Mouse (Mus musculus) cerebellum, adult (tissue): Measurements from ENCODE around the gene Alx3.
"Not testable (repeated sequence)": the region's sequence is repeated elsewhere in the genome, so short reads cannot be mapped to it uniquely, and the experiment has no call there.

Experiments used
- ATAC-seq: cut with Nextera tagmentation; 2 replicates; pipeline ENCODE4 v1.9.2; 2017; ENCODE audit warnings: mild to moderate bottlenecking, moderate library complexity, mixed read lengths; ENCODE audit not compliant: insufficient number of reproducible peaks, low FRiP score, low TSS enrichment

The Alx3 gene

DNA sequence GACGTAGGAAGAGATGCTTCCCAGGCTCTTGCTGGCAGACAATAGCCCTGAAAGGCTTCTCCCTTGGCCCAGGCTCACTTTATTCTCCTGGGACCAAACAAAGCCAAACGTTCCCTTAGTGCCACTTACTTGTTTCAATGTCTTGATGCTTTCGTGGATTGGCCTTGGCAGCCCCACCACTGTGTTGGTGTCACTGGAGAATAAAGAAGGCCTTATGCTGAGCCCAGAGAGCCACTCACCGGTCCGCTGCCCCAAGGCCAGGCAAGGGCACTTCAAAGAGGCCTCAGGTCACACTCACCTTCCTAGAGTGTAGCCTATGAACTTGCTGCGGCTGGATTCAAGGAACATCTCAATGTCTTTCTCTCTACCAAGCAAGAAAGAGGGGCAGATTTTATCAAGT, 25.1 kb downstream of the Alx3 start:
- ATAC-seq: no peak

DNA sequence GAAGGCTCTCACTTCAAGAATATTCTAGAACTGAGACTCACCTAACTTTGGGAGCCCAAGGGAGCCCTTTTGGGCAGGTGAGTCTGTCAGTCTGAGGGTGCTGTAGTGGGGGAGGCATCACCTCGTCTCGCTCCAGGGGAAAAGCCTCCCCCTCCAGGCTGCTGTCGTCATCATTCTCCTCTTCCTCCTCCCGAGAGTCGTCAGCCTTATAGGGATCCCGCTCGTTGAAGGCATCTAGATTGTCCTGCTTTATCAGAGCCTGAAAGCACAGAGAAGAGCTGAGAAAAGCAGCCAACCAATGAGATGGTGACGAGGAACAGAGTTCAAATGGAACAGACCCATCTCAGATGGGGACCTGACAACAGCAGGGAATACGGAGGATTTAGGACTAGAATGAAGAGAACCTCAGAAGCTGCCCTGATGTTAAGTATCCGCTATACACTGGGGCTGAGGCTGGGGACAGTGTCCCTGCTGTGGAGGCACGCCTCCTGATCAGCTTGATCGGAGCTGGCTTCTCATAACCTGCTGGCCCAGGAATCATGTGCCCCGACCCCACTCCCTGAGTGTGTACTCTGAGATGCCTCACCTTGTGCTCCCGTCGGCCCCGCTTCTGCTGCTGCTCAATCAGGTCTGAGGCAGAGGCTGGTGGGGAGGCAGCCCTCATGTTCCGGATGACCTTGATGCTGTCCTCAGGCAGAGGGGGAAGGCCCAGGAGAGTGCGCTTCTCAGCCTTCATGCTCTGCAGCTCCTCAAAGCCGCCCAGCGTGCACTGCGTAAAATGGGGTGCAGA, 26.6 kb downstream of the Alx3 start:
- ATAC-seq: no peak

GRCm38 (mm10) chr3:107622537-107622936, 27.7 kb downstream of the Alx3 start:
- no peak for ATAC-seq

GRCm38 (mm10) chr3:107624424-107624823, 29.6 kb downstream of the Alx3 start:
- no peak for ATAC-seq

- no peak for ATAC-seq
Observed at GRCm38 (mm10) chr3:107625536-107625935, 30.7 kb downstream of the Alx3 start.

DNA sequence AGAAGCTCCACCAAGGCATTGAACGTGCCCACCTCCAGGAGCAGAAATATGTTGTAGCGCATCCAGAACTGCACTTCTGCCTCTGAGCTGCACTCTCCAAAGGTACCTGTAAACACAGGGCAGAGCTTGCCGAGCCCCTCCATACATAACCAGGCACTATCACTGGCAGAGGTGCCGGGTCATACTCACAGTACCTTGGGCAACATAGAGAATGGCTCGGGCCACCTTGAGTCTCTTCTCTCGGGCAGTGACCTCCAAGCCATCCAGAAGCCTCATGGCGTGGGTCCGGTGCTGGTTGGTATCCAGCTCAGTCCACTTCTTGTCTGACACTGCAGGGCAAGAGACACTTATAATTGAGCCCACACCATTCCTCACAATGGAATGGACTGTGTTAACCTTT, 31.9 kb downstream of the Alx3 start:
- no peak for ATAC-seq

DNA sequence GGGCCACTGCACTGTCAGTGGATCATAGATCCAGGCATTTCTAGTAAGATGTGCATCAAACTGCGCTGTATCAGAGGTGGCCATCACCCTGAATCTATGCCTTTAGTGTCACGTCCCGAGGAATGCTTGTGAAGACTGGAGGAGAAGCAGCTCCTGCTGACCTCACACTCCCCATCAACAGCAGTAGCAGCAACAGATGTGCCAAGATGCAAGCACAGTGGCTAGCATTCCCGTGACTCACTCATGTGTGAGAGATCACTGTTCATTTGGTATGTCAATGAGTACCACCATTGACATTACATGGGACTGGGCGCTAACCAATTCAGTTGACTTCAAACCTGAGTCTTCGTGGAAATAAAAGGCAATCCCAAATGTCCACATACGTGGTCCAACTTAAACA, 32.8 kb downstream of the Alx3 start:
- no peak for ATAC-seq

GRCm38 (mm10) chr3:107628551-107628950, 33.7 kb downstream of the Alx3 start:
- no peak for ATAC-seq

DNA sequence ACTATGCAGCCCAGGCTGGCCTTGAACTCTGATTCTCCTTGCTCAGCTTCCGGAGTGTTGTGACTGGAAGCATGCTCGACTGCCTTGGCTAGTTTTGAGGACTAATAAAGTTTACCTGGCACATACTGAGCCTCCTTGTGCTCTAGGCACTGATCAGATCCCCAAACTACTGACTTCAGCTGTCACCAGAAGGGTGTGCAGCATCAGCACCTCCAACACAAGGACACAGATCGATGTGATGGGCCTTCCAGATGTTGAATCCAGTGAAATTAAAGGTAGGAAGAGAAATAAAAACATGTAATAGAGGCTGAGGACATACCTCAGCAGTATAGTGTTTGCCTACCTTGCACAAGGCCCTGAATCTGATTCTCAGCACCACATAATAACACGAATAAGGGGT, 34.6 kb downstream of the Alx3 start:
- ATAC-seq: no peak

DNA sequence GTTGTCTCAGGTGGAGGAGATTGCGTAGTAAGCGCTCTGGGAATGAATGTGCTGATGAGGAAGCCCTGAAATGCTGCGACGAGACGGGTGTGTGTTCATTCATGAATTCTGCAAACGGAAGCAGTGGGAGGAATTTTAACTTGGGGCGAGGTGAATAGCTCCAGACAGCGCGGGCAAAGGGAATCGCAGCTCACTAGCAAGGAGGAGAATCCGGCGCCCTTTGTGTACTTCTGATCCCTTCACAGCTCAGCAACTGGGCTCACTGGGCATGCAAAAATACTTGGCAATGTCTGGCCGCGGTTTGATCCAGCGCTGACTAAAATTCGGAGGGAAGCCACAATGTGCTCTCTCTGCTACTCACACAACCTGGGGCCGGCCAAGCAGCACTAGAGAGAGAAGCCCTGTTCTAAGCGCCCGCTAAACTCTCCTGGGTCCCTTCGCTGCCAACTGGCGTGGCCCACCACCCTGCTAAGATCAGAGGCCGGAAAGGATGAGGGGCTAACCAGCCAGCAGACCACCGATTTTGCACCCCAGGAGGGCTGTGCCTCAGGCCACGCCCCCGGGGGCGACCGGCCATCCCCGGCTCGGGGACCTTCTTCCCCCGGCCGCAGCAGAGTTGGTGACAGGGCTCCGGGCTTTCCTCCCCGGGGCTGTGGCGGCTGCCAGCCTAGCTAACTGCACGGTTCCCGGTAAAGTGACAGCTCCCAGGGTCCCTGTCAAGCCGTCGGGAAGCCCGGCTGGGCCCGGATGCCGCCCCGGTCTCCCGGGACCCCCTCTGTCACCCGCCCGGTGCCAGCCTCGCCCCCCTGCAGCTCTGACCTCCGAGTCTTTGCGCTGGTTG, 36.1 kb downstream of the Alx3 start, which contains the start of gene Gm10961:
TSS of gene Gm10961 (plus strand) at position 641 of the 841 bp plus-strand sequence.
- peak; percentile 54 for ATAC-seq

DNA sequence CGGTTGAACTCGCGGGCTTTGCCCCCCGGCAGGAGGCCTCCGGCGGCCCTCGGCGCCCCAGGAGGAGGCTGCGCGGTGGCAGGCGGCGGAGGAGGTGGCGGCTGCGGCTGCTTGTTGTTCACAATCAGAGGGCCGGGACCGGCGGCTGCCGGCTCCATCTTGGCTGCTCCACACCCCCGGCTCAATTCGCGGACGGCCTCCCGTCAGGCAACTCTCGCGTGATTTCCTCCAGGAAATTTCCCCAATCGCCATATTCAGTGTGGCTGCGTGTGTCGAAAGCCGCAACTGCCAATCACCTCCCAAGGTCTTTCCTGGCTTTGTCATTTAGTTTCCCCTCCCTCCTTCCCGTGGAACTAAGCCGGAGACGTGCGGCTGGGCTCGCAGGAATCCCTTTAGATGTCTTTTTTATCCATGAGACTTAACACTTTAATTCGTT, 36.7 kb downstream of the Alx3 start, which contains the start of gene Strip1:
TSS of gene Strip1 (minus strand) at position 172 of the 436 bp plus-strand sequence.
- ATAC-seq: peak; percentile 92

GRCm38 (mm10) chr3:107632786-107633185, 38.0 kb downstream of the Alx3 start:
- no peak for ATAC-seq

- ATAC-seq: no peak
Observed at GRCm38 (mm10) chr3:107633906-107634305, 39.1 kb downstream of the Alx3 start.

DNA sequence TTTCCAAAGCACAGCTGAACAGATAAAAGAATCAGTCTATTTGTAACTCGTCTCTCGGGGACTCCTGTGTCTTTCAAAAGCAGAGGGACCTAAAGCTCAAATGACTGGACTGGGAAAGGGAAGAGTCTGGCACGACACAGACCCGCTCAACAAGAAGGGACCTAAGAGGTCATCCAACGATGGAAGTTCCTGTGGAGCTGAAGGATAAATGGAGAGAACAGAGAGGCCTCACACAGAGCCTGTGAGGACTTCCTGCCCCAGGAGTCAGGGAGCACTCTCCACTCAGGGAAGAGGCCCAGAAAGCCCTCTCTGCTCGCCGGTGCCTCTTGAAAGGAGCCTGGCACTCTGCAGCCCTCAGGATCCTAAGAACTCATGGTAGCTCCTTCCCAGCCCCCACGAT, 41.0 kb downstream of the Alx3 start:
- no peak for ATAC-seq

DNA sequence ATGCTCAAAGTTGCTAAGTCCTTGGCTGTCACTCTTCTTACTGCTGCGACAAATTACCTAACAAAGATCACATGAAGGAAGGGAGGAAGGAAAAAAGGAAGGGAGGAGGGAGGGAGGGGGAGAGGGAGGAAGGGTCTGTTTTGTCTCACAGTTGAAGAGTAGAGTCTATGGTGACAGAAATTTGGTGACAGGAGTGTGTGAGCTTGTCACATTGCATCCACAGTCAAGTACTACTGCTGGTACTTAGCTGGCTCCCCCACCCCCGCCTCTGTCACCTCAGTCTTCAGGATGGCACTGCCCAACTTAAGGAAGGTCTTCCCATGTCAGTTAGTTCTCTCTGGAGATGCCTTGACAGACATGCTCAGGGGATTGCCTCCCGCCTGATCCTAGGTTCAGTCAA, 41.4 kb downstream of the Alx3 start:
- ATAC-seq: no peak

DNA sequence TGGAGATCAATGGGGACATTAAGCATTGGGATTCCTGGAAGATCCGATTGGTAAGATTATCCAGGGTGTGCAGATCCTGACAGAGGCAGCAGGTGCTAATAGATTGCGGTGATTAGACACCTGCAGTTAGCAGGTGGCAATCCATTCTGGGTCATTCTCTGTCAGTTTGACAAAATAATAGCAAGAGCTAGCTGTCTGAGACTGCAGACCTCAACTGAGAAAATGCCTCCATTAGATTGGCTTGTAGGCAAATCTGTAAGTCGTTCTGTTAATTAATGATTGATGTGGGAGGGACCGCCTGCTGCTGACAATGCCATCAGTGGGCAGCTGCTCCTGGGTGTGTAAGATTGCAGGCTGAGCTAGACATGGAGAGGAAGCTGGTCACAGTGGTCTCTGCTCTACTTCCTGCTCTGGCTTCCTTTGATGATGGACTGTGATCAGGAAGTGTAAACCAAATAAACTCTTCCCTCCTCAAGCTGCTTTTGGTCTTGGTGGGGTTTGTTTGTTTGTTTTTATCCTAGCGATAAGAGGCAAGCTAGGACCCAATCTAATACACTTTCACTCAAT, 42.9 kb downstream of the Alx3 start:
- no peak for ATAC-seq

DNA sequence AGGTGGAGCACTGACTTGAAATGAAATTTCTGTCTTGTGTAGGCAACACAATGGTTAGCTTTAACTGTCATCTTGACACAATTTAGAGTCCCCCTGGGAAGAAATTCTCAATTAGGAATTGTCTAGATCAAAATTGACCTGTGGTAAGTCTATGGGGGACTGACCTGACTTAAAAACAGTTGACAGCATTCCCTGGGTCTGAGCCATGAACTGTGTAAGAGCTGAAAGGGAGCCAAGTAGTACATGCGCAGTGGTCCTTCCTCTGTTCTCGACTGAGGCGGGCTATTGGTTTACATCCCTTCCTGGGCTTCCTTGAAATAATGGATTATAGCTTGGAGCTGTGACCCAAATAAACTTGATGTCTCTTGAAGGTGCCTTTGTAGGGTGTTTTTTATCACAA, 52.1 kb downstream of the Alx3 start:
- no peak for ATAC-seq

DNA sequence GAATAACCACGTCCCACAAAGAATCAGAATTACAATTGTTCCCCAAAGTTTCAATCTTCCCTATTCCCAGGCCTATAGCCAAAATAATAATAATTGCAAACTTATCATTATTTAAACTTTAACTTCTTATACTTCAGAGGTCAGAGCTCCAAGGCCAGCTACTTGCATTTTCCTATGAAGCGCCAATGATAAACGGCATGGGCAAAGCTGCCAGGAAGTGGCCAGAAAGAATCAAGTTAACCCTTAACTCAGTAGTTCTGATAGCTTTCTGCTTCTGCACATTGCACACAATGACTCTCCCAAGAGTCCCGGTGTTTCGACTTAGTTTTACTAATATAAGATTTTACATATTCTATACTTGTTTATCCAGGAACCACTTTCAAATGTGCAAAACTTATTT, 55.4 kb downstream of the Alx3 start:
- not testable (repeated sequence) for ATAC-seq

DNA sequence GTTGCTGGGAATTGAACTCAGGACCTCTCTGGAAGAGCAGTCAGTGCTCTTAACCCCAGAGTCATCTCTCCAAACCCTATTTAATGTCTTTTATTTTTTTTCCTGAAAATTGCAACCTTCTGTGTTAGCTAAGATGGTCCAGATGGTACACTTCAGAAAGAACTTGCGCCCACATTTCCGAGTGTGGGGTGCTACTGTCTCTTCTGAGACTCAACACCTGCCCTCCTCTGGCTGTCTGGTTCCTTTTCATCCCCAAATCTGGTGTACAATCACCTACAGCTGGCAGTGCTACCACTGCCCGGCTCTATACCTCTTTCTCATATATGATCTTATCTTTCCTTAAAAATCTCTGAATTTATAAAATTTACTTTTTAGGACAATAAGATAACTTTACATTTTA, 58.1 kb downstream of the Alx3 start:
- no peak for ATAC-seq

DNA sequence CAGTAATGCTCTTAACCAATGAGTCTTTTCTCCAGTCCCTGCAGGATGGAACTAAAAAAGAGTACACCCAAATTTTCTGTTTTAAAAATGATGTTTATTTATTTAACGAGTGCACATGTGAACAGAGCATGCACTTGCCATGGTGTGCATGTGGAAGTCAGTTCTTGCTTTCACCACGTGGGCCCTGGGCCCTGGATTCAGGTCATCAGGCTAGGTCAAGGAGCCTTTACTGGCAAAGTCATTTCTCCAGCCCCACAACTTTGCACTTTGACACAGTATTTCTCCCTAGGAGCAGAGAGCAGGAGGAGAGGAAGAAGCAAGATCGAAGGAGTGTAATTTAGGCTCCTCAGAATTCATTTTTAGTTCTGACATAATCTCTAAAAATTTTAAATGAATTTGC, 60.0 kb downstream of the Alx3 start:
- ATAC-seq: no peak
